Mouse (Mus musculus) brain, embryonic 18.5 days (tissue): ENCODE results near the gene Gpd1l.
"Not testable (repeated sequence)": the region's sequence is repeated elsewhere in the genome, so short reads cannot be mapped to it uniquely, and the experiment has no call there.

ENCODE experiments used
- DNase-seq: peaks from one replicate; pipeline ENCODE4 v3.0.0-alpha.2; 2012; ENCODE audit warnings: low read depth, low spot score

Gpd1l gene

DNA sequence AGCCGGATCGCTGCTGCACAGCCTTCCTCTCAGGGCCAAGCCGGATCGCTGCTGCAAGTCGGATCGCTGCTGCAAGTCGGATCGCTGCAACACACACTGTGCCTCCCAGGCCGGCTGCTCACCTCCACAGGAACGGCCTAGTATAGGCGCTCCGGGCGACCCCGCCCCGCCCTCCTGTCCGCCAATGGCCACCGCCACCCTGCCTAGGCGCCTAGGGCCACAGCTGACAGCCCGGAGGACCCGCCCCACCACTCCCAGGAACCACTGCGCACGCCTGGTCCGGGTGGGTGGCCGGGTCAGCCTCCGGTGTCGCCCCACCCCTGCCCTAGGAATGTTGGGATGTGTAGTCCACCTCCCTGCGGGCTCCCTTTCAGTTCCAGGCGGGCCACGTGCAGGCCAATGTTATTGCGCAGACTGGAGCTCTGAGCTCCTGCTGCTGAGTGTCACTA, at the start of gene Gpd1l:
Gene Gpd1l, minus strand, starts transcription at position 265 of the 449 bp plus-strand sequence.
- peak; percentile 81 for DNase-seq

DNA sequence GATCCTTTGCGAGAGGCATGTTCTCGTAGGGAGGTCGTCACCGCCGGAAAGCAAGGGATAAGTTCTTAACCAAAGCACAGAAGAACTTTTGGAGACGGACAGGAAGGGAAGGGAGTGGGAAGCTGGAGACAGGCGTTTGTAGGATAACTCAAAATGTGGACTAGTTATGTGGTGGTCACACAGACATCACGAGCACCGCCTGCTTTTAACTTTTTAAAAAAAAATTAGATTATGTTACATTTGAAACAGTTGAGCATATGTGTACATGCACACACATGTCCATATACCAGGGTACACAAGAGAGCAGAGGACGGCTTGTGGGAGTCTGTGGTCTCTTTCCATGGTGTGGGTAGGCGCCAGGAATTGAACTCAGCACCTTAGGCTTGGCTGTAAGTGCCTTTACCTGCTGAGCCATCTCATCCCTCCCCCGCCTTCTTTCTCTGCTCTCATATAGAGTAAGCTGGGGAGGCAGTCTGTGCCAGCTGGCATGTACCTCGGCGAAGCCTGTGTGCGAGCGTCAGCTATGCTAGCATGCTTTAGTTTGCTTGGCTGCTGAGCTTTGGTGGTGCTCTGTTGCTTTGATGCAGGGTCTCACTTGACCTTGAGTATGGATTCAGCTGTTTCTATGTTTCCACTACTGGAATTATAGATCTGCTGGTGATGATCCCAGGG, 49.0 kb upstream of the Gpd1l start, which contains the start of gene Rps27rt:
Gene Rps27rt, minus strand, starts transcription at position 51 of the 672 bp plus-strand sequence.
- no peak for DNase-seq

DNA sequence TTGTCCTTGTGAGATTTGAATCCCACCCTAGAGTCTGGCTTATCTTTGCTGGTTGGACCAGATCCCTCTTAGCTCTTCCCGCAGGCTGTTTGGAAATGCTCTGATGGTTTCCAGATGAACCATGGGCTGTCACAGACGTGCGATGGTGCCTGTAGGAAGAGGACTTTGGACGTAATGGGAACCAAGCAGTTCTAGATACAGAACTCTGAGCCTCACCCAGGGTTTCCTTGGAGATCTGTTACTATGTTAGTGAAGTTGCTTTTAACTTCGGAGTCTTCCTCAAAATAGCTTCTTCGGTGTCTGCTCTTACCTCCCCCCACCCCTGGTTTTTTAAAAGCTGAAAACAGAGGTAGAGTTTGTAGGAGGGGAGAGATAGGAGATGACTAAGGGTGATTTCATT, 46.2 kb upstream of the Gpd1l start:
- no peak for DNase-seq

DNA sequence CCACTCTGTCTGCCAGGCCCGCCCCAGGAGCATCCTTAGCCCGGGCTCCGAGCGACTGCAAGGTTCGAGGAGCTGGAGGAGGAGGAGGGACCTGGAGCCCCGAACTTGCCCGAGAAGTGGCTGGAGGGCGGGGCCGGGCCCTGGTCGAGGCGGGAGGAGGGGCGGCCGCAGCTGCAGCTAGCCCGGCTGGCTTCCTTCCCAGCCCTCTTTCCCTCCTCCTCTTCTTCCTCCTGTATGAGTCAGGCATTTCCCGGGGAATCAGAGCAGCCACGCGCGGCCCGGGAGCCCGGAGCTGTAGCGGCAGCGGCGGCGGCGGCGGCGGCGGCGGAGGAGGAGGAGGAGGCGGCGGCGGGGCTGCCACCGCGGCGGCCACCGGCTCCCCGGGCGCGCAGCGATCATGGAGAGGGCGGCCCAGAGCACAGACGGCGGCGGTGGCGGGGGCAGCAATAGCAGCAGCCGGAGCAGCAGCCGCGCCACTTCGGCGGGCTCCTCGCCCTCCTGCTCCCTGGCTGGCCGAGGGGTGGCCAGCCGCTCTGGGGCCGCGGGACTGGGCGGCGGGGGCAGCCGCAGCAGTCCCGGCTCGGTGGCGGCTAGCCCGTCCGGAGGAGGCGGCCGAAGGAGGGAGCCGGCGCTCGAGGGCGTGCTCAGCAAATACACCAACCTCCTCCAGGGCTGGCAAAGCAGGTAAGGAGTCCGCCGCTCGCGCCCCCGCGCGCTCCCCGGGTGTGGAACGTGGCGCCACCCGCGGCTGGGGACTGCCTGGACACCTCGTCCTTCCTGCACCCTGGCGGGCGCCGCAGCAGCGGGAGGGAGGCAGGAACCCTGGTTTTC, 44.7 kb upstream of the Gpd1l start, which contains the start of gene Osbpl10:
Gene Osbpl10, plus strand, starts transcription at position 289 of the 831 bp plus-strand sequence.
- DNase-seq = no peak

DNA sequence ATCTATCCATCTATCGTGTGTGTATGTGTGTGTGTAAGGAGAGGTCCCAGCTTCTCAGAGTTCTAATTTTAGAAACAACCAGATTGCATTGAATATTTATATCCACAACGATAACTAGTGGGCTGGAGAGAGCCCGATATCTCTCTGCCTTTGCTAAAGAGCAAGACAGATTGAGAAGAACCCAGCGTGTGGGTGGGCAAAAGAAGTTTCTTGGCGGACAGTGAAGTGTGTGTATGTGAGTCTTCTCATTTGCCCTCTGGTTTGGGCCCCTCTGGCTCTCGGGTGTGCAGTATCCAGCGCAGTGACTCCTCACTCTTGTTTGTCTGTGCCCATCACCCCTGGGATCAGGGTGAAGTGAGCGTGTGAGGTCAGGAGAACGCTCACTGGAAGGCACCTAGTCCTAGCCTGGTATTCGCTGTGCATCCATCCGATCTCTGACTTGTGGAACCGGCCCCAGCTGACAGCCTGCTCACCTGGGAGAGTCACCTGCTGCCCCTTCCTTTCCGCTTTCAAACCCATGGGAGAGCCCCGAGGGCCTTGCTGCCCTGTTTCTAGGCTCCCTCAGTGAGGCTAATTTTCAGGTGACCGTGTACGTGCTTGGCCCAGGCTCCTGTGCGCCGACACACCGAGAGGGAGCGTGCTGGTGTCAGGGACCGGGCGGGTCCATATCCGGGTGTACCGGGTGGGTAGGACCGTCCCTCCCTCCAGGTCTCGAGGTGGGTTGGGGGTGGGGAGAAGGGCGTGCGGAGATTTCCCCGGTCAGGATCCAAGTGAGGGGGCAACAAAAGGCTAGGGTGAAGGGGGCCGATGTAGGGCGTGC, 43.9 kb upstream of the Gpd1l start:
- DNase-seq = no peak

DNA sequence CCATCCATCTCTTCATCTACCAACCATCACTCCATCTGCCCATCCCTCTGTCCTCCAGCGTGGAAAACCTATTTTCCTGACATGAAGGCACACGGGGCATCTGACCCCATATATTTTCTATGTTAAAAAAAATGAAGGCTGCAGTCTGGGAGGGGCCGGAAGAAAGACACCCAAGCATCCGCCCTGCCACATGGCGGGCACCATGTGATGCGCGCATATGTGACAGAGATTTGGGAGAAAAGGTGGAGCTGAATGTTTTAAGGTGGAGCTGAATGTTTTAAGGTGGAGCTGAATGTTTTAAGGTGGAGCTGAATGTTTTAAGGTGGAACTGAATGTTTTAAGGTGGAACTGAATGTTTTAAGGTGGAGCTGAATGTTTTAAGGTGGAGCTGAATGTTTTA, 32.5 kb upstream of the Gpd1l start:
- DNase-seq = not testable (repeated sequence)

DNA sequence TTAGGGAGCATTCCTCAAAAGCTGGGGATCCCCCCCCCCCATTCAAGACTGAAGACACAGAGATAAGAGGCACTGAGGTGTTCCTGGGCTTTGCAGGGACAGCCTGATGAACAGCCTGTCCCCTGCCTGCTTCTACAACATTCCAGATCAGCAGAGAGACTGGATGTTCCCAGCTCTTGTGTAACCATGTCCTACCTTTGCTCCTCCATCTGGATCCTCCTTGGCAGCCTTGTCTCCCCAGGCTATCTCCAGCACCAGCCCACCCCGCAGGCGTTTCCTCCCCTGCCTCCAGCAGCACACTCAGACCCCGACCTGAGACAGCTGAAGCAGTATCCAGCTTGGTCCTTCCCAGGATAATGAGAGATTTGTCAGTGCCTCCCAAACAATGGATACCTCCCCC, 30.3 kb upstream of the Gpd1l start:
- no peak for DNase-seq

DNA sequence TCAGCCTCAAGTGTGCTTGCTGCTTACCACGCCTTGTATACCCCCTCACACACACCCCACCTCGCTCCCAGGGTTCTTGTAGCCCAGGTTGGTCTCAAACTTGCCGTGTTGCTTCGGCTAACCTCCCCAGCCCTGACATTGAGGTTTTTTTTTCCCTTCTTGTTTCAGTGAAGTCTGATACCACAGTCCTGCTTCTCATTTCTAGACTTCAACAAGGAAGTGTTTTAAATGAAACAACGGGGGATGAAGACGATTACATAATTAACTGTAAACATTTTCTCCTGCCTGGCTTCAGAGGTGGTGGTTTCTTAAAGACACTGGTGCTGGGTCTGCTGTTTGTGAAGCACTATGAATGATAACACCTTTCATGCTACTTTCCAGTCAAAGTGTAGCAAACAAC, 27.1 kb upstream of the Gpd1l start:
- DNase-seq = no peak

DNA sequence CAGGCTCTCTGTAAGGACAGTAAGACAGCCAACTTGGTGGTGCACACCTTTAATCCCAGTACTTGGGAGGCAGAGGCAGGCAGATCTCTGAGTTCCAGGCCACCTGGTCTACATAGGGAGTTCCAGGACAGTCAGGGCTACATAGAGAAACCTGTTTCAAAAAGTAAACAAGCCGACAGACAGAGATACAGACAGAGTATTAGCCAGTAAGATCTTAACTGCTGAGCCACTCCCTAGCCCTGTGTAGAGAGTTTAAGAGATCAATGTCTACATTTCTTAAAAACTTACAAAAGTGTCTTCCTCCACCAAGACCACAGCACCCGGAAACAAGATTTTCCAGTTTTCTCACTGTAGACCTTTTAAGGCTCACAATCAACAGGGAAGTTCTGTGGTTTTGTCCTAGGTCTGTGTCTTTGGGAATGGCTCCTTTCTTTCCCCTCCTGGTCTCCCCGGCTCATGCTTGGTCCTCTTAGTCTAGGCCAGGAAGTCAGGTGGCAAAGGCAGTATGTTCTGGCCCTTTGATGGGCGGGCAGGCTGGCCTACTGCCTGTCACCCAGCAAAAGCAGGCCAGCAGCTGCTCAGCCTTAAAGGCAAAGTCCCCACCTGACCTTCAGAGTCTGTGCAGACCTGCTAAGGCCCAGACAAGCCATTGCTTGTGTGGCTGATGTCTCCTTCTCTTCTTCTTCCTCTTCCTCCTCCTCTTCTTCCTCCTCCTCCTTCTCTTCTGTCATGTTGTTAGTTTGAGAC, 26.4 kb upstream of the Gpd1l start:
- no peak for DNase-seq

DNA sequence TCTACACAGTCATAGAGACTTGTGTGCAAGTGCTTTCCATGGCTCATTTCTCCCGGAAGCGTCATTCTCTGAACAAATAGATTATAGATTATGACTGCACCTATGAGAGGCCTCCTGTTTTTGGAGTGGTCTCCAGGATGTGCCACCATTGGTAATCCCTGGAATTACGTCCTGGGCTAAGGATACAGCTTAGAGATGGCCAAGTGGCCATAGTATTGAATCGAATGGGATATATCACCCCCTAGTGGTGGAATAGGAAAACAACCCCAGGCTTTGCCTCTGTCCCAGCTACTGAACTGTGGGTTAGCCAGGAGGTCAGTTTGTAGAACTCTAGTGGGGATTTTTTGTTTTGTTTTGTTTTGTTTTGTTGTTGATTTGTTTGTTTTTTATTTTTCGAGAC, 23.2 kb upstream of the Gpd1l start:
- no peak for DNase-seq

DNA sequence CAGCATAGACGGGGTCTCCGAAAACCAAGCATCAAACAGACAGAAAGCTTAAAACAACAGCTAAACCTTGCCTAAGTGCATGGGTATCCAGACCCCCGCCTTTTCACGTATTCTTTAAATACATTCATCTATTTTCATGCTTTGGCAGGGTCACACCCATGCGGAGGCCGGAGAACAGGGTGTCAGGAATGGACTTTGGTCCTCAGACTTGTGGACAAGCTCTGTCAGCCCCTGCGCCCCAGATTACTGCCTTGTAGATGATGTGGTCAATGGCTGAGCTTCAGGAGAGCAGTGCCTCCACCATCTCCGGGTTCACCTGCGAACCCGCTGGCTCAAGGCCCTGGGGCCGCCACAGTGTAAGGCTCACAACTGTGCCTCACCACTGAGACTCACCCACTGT, 21.6 kb upstream of the Gpd1l start:
- DNase-seq = no peak

DNA sequence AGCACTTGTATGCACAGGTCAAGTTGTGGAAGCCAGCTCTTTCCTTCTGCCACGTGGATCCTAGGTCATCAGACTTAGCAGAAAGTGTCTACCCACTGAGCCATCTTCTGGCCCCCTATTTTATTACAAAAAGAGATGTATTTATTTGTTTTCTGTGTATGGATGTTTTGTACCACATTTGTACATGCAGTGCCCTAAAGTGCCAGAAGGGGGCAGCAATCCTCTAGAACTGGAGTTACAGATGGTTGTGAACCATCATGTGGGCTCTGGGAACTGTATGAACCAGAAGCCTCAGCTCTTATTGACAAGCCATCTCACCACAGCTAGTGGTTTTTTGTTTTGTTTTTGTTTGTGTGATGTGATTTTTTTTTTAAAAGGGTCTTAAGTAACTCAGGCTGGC, 19.1 kb upstream of the Gpd1l start:
- DNase-seq = no peak

DNA sequence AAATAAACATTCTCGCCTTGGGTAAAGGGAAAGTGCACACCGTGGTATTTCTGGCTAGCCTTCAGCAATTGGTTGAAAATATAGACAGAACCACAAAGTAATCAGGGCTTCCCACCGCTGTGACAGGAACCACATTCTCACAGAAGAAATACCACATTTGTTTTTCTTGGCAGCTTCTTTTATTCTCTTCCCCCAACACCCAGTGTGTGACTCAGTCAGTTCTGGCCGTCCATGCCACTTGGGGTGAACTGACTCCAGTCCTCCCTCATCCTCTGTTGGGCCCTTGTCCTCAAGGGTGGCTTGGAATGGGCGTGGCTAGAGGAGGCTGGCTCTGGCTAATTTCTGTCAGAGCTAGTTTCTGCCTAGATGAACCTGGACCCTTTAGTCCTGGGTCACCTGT, 14.6 kb upstream of the Gpd1l start:
- no peak for DNase-seq

DNA sequence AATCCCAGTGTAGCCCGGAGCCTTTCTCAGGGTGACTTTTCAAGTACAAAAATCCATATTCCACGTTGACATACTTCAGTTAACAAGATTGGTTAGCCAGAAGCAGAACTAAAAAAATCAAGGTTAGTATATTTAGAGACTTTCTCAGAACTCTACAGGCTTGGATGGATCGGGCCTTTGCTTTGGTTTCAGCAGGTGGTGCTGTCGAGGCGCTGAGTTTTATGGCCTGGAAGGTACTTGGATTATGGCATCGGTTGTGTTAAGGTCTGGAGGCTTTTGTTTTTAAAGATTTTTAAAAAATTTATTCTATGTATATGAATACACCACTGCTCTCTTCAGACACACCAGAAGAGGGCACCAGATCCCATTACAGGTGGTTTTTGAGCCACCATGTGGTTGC, 11.8 kb upstream of the Gpd1l start:
- no peak for DNase-seq

DNA sequence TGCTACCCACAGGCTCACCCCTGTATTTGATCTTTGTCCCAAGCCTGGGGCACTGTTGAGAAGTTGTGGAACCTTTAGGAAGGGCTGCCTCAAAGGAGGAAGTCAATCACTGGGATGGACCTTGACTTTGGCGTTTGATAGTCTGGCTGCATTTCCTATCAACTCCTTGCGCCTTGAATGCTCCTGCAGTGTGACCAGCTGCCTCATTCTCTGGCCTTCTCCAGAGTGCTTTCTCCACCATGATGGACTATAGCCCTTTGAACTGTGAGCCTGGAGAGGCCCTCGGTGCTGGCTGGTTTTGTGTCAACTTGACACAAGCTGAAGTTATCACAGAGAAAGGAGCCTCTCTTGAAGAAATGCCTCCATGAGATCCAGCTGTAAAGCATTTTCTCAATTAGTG, 10.9 kb upstream of the Gpd1l start:
- no peak for DNase-seq

DNA sequence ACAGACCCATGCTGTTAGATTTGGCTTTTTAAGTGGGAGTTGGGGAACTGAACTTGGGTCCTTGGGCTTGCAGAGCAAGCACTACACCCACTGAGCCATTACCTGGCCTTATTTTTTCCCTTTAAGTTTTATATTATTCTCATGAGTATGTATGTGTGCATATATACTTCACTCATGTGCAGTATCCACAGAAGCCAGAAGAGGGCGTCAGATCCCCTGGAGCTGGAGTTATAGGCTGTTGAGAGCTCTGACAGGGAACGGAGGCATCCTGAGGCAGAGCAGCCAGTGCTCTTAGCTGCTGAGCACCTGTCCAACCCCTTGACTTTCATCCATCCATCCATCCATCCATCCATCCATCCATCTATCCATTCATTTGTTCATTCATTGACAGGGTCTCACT, 2.9 kb upstream of the Gpd1l start:
- DNase-seq = no peak

DNA sequence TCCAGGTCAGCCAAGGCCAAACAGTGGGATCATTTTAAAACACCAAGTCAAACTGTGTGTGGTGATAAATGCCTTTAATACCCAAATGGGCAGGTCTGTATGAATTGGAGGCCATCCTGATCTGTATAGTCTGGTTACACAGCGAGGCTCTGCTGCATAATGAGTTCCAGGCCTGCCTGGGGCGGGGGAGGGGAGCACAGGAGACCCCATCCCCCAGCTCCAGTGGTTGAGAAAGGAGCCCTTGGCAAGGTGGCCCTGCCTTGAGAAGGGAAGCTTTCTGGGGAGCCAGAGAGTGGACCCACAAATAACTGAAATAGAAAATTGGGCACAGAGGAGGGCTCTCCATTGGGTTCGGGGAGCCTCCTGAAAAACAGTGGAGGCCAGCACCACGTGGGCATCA, 1.5 kb upstream of the Gpd1l start:
- DNase-seq = no peak

DNA sequence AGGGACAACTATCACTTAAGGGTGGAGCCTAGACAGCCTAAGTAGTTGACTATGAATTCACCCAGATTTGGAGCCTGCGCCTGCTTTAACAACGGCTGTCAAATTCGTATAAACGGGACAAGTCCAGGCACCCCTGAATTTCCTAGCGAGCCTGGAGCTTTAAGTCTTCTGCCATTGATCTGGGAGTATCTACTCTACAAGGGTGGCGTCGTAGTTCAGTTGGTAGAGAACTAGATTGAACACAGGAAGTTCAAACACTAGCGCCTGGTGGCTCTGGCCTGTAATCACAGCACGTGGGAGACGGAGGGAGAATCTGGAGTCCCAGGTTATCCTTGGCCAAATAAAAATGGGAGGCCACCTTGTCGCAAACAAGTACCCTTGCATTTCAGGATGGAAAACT, 444 bp upstream of the Gpd1l start:
- DNase-seq = no peak

DNA sequence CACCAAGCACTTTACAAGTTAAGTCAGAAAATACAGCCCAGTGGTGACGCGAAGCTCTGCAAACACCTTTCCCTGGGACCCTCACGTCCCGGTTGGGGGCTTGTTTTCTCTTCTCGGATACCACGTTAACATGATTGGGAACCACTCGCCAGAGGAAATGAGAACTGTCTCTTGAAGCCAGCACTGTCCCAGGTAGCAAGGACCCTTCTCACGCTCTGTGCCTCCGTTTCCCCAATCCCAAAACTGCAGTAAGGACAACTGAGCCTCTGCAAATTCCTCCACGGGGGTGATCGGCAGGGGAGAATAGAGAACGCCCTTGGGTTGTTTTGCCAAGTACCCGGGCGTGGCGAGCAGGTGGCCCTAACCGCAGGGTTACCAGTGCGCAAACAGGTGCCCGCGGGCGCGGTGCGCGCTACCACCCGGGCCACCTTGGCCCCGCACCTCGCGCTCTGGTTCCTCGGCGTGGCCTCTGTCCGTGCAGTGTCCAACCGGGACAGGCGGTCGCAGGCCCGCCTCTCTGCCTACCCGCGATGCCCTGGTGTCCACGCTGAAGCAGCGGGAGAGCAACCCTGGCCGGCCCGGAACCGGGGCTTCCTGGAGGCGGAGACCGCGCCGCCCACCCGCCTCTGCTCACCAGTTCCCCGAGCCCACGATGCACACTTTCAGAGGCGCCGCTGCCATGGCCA, 607 bp downstream of the Gpd1l start:
- DNase-seq = no peak

DNA sequence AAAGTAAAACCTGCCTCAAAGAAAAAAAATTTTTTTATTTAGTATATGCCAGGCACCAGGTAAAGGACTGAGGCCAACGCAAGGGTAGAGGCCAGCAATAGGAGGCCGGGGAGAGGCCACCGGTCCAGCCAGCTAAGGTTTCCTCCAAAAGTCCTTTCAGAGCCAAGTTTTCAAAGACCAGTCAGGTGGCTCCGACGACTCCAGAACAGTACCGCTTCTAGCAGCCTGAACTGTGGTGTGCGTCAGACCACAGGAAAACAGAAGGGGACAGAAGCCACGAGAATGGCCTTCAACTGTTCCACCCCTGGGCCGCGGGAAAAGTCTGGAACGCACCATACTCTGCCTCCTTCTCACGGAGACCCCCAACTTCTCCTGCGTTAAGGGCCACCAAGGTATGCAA, 1.2 kb downstream of the Gpd1l start:
- DNase-seq = no peak
